Mouse (Mus musculus): ENCODE measurements around the gene Slc4a3. TPM values are rescaled to one million over a fixed set of nuclear protein-coding genes. Genes with fewer than 3 reads are reported as not detected.

Gene Slc4a3
- polyA plus RNA-seq, 1 experiment from 2014 or later: 20.8 TPM

DNA sequence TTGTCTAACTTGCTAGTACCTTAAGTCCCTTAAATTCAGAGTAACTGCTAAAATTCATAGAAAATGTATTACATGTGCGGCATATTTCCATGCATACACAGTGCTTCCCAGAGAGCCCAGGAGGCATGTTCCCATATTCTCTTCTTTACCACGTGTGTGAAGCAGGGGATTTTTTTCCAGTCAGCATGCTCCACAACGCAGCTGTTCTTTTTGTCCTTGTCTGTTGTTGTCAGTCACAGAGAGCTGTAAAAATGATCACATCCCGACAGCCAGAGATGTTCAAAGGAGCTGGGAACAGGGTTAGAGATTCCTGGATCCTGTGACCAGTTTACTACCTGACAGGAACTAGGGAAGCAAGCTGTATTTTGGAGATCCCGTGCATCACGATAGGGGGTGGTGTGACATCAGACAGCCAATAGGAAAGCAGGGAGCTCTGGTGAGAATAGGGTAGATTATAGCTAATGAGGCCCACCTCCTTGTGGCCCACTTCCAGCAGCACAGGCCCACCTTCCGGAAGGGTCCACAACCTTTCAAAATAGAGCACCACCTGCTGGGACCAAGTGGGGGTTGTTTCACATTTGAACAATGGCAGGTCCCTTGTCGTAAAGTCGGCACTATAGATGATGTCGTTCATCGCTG, 62.7 kb downstream of the Slc4a3 start:
- 69% methylated on average over 11 of the region's 11 CpGs for WGBS
- H3K36me3 ChIP-seq (ENCODE audit: control insufficient read depth, insufficient read depth, low read length): no peaks in the 10 kb centered on the region
- no peak for ATAC-seq (ENCODE audit: insufficient number of reproducible peaks, insufficient read depth, low FRiP score, low read depth)
- no peak overlapping the region for H3K9ac ChIP-seq (ENCODE audit: low read length)
- no peaks in the 10 kb centered on the region for H3K4me1 ChIP-seq (ENCODE audit: control insufficient read depth in 2 of 2, insufficient read depth in 2 of 2, low read length in 2 of 2)
- no peak overlapping the region for H3K4me2 ChIP-seq (ENCODE audit: low read length)
- no peaks in the 10 kb centered on the region for H3K27me3 ChIP-seq (ENCODE audit: control insufficient read depth, insufficient read depth, low read length)
- H3K9me3 ChIP-seq (ENCODE audit: control insufficient read depth, low read length): no peaks in the 10 kb centered on the region
- H3K27ac ChIP-seq (replicated peaks in 1 of 2; ENCODE audit: control insufficient read depth in 1 of 2, insufficient read depth in 1 of 2, low read depth in 2 of 2, low read length in 2 of 2): no peak overlapping the region
- H3K4me3 ChIP-seq (ENCODE audit: control insufficient read depth in 1 of 2, insufficient read depth in 1 of 2, low read depth in 1 of 2, low read length in 2 of 2): no peak overlapping the region

DNA sequence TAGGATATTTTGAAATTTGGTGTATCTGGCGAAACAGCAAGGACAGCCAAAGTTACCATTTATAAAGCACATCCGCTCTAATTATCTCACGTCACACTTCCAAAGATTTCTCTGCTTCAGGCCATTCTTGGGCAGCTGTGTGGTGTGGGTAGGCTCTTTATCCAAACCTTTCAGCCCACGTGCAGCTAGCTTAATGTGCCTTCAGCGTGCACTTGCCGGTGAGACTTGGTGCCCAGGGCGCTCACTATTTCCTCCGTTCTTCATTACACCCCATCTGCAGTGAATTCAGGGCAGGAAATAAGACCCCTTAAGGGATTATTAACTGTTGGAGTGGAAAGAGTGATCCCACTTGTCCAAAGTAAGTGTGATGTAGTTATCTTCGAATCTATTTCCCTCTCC, 63.2 kb downstream of the Slc4a3 start:
- Histone ChIP-seq H3K4me2 (ENCODE audit: low read length) (no peak overlapping the region), H3K27ac (replicated peaks in 1 of 2; ENCODE audit: control insufficient read depth in 1 of 2, insufficient read depth in 1 of 2, low read depth in 2 of 2, low read length in 2 of 2) (no peak overlapping the region), H3K4me3 (ENCODE audit: control insufficient read depth in 1 of 2, insufficient read depth in 1 of 2, low read depth in 1 of 2, low read length in 2 of 2) (no peak overlapping the region), H3K4me1 (ENCODE audit: control insufficient read depth in 2 of 2, insufficient read depth in 2 of 2, low read length in 2 of 2) (no peaks in the 10 kb centered on the region), H3K9me3 (ENCODE audit: control insufficient read depth, low read length) (no peaks in the 10 kb centered on the region), H3K27me3 (ENCODE audit: control insufficient read depth, insufficient read depth, low read length) (no peaks in the 10 kb centered on the region), H3K36me3 (ENCODE audit: control insufficient read depth, insufficient read depth, low read length) (no peaks in the 10 kb centered on the region), H3K9ac (ENCODE audit: low read length) (no peak overlapping the region)
- 82% methylated on average over 9 of the region's 9 CpGs for WGBS
- no peak for ATAC-seq (ENCODE audit: insufficient number of reproducible peaks, insufficient read depth, low FRiP score, low read depth)

DNA sequence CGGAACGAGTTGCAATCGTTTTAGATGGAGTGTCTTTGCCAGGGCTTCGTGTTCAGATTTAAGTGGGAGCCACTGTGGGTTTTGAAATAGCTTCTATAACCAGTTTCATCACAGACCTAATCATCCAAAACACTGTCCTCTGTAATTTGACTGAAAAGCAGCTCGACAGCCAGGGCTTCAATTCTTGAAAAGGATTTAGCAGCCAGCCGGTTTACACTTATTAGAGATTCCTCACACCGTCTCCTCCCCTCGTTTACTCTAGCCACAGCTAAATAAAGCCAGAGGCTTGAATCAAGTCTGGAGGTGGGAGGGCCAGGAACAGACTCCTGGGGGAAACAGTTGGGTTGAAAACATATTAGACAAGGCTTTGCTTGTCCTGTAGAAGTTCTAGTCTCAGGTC, 64.5 kb downstream of the Slc4a3 start:
- no peak for ATAC-seq (ENCODE audit: insufficient number of reproducible peaks, insufficient read depth, low FRiP score, low read depth)
- no peaks in the 10 kb centered on the region for H3K4me1 ChIP-seq (ENCODE audit: control insufficient read depth in 2 of 2, insufficient read depth in 2 of 2, low read length in 2 of 2)
- no peaks in the 10 kb centered on the region for H3K27me3 ChIP-seq (ENCODE audit: control insufficient read depth, insufficient read depth, low read length)
- 50% methylated on average over 8 of the region's 8 CpGs for WGBS
- H3K4me3 ChIP-seq (ENCODE audit: control insufficient read depth in 1 of 2, insufficient read depth in 1 of 2, low read depth in 1 of 2, low read length in 2 of 2): no peak overlapping the region
- H3K9me3 ChIP-seq (ENCODE audit: control insufficient read depth, low read length): no peaks in the 10 kb centered on the region
- no peak overlapping the region for H3K27ac ChIP-seq (replicated peaks in 1 of 2; ENCODE audit: control insufficient read depth in 1 of 2, insufficient read depth in 1 of 2, low read depth in 2 of 2, low read length in 2 of 2)
- no peak overlapping the region for H3K9ac ChIP-seq (ENCODE audit: low read length)
- H3K36me3 ChIP-seq (ENCODE audit: control insufficient read depth, insufficient read depth, low read length): no peaks in the 10 kb centered on the region
- no peak overlapping the region for H3K4me2 ChIP-seq (ENCODE audit: low read length)

Other genes with a start within 250 kb of the Slc4a3 start
- 122 and 128 TPM in 2 replicates for gene Dnpep, start 228.3 kb upstream of the Slc4a3 start, polyA plus RNA-seq (2014; fragmentation: Nextera tagmentation; extraction: Ambion mirVana)
- gene Des, start 185.9 kb upstream of the Slc4a3 start, polyA plus RNA-seq (2014; fragmentation: Nextera tagmentation; extraction: Ambion mirVana): 351 and 377 TPM in 2 replicates
- 52.4 and 53.4 TPM in 2 replicates for gene Speg, start 171.0 kb upstream of the Slc4a3 start, polyA plus RNA-seq (2014; fragmentation: Nextera tagmentation; extraction: Ambion mirVana)
- gene Gmppa, start 110.3 kb upstream of the Slc4a3 start, polyA plus RNA-seq (2014; fragmentation: Nextera tagmentation; extraction: Ambion mirVana): 53.3 and 71.9 TPM in 2 replicates
- gene Asic4, start 95.8 kb upstream of the Slc4a3 start, polyA plus RNA-seq (2014; fragmentation: Nextera tagmentation; extraction: Ambion mirVana): 0.18 TPM in 1 of 2 replicates, not detected in the other
- gene Chpf, start 67.0 kb upstream of the Slc4a3 start, polyA plus RNA-seq (2014; fragmentation: Nextera tagmentation; extraction: Ambion mirVana): 23.5 and 27.0 TPM in 2 replicates
- 0.20 and 0.38 TPM in 2 replicates for gene Tmem198, start 66.7 kb upstream of the Slc4a3 start, polyA plus RNA-seq (2014; fragmentation: Nextera tagmentation; extraction: Ambion mirVana)
- 109 and 124 TPM in 2 replicates for gene Obsl1, start 39.8 kb upstream of the Slc4a3 start, polyA plus RNA-seq (2014; fragmentation: Nextera tagmentation; extraction: Ambion mirVana)
- gene Inha, start 39.2 kb upstream of the Slc4a3 start, polyA plus RNA-seq (2014; fragmentation: Nextera tagmentation; extraction: Ambion mirVana): 2.6 and 3.9 TPM in 2 replicates
- gene Stk11ip, start 24.7 kb upstream of the Slc4a3 start, polyA plus RNA-seq (2014; fragmentation: Nextera tagmentation; extraction: Ambion mirVana): 11.3 and 11.8 TPM in 2 replicates